Mouse (Mus musculus): ENCODE measurements at regions not wholly inside any gene's neighbourhood (a gene's known extent, or its start where the extent isn't known, plus 50 kb on each side); places are given as distances from the start of the nearest gene placed in this dataset.

- WGBS, result 37% methylated on average over 3 of the region's 3 CpGs
- peaks cover 9% of the 10 kb centered on the region; the same call in 1 of the 2 replicates for H3K27me3 ChIP-seq
- no peak overlapping the region for H3K4me3 ChIP-seq (replicated peaks)
- H3K36me3 ChIP-seq, result no peaks in the 10 kb centered on the region
- peaks cover 18% of the 10 kb centered on the region for H3K4me1 ChIP-seq (replicated peaks)
- H3K9me3 ChIP-seq, result no peaks in the 10 kb centered on the region
- H3K4me2 ChIP-seq (replicated peaks), result no peak overlapping the region
- H3K27ac ChIP-seq, result no peak overlapping the region
- no peak for ATAC-seq
- H3K9ac ChIP-seq (replicated peaks), result no peak overlapping the region
These were observed 49.9 kb upstream of the Fzd10 start for GRCm38 (mm10) chr5:128550736-128551135.

GRCm38 (mm10) chr5:128549811-128550210 is 50.8 kb upstream of the Fzd10 start:
- Histone ChIP-seq H3K4me1 (replicated peaks) (peaks cover 18% of the 10 kb centered on the region), H3K36me3 (no peaks in the 10 kb centered on the region), H3K4me3 (replicated peaks) (no peak overlapping the region), H3K9ac (replicated peaks) (no peak overlapping the region), H3K27ac (no peak overlapping the region), H3K27me3 (peaks cover 9% of the 10 kb centered on the region; the same call in 1 of the 2 replicates), H3K4me2 (replicated peaks) (no peak overlapping the region), H3K9me3 (no peaks in the 10 kb centered on the region)
- 87% methylated on average over 11 of the region's 11 CpGs for WGBS
- ATAC-seq, result no peak

- Histone ChIP-seq H3K4me1 (replicated peaks) (peaks cover 19% of the 10 kb centered on the region), H3K9me3 (no peaks in the 10 kb centered on the region), H3K36me3 (no peaks in the 10 kb centered on the region), H3K4me3 (replicated peaks) (no peak overlapping the region), H3K27me3 (no peaks in the 10 kb centered on the region), H3K4me2 (replicated peaks) (no peak overlapping the region), H3K27ac (no peak overlapping the region), H3K9ac (replicated peaks) (no peak overlapping the region)
- 0 out of 2 replicates have a peak, but pooled peaks have one; percentile 37 for ATAC-seq
- 21% methylated on average over 10 of the region's 10 CpGs for WGBS
These were observed 58.6 kb upstream of the Fzd10 start for GRCm38 (mm10) chr5:128542049-128542448.

GRCm38 (mm10) chr5:128538646-128539045 is 62.0 kb upstream of the Fzd10 start:
- no peak overlapping the region for H3K9ac ChIP-seq (replicated peaks)
- no peak for ATAC-seq
- H3K27me3 ChIP-seq, result no peaks in the 10 kb centered on the region
- no peak overlapping the region for H3K27ac ChIP-seq
- peaks cover 29% of the 10 kb centered on the region for H3K4me1 ChIP-seq (replicated peaks)
- no peaks in the 10 kb centered on the region for H3K36me3 ChIP-seq
- no peaks in the 10 kb centered on the region for H3K9me3 ChIP-seq
- WGBS, result 40% methylated on average over 5 of the region's 5 CpGs
- no peak overlapping the region for H3K4me3 ChIP-seq (replicated peaks)
- no peak overlapping the region for H3K4me2 ChIP-seq (replicated peaks)

- Histone ChIP-seq H3K9ac (replicated peaks) (no peak overlapping the region), H3K27me3 (no peaks in the 10 kb centered on the region), H3K4me1 (replicated peaks) (peaks cover 27% of the 10 kb centered on the region), H3K9me3 (no peaks in the 10 kb centered on the region), H3K4me3 (replicated peaks) (peak overlapping the region; percentile 11; the same call in 1 of the 2 replicates), H3K4me2 (replicated peaks) (peak overlapping the region; percentile 38), H3K36me3 (no peaks in the 10 kb centered on the region), H3K27ac (no peak overlapping the region)
- peak; percentile 34; the same call in 1 of the 2 replicates for ATAC-seq
- 64% methylated on average over 12 of the region's 12 CpGs for WGBS
These were observed 63.4 kb upstream of the Fzd10 start for GRCm38 (mm10) chr5:128537218-128537617.

- ATAC-seq, result no peak
- H3K27ac ChIP-seq, result no peak overlapping the region
- H3K9ac ChIP-seq (replicated peaks), result no peak overlapping the region
- 0 out of 2 replicates have a peak overlapping the region, but pooled peaks have one; percentile 11 for H3K4me3 ChIP-seq (replicated peaks)
- H3K36me3 ChIP-seq, result no peaks in the 10 kb centered on the region
- no peaks in the 10 kb centered on the region for H3K27me3 ChIP-seq
- 15% methylated on average over 8 of the region's 8 CpGs for WGBS
- peaks cover 21% of the 10 kb centered on the region for H3K4me1 ChIP-seq (replicated peaks)
- H3K9me3 ChIP-seq, result no peaks in the 10 kb centered on the region
- H3K4me2 ChIP-seq (replicated peaks), result peak overlapping the region; percentile 38
These were observed 64.3 kb upstream of the Fzd10 start for GRCm38 (mm10) chr5:128536393-128536792.

GRCm38 (mm10) chr5:128527241-128527640 is 73.4 kb upstream of the Fzd10 start:
- ATAC-seq, result no peak
- Histone ChIP-seq H3K9me3 (no peaks in the 10 kb centered on the region), H3K4me2 (replicated peaks) (no peak overlapping the region), H3K4me1 (replicated peaks) (peaks cover 31% of the 10 kb centered on the region), H3K4me3 (replicated peaks) (no peak overlapping the region), H3K27ac (no peak overlapping the region), H3K27me3 (0 out of 2 replicates have a peak, but pooled peaks cover 2% of the 10 kb centered on the region), H3K36me3 (no peaks in the 10 kb centered on the region), H3K9ac (replicated peaks) (no peak overlapping the region)
- WGBS, result 44% methylated on average over 7 of the region's 9 CpGs

- no peaks in the 10 kb centered on the region for H3K9me3 ChIP-seq
- no peaks in the 10 kb centered on the region for H3K36me3 ChIP-seq
- no peak overlapping the region for H3K9ac ChIP-seq (replicated peaks)
- peaks cover 31% of the 10 kb centered on the region for H3K4me1 ChIP-seq (replicated peaks)
- no peak overlapping the region for H3K4me3 ChIP-seq (replicated peaks)
- H3K27ac ChIP-seq, result no peak overlapping the region
- peaks cover 6% of the 10 kb centered on the region for H3K27me3 ChIP-seq
- H3K4me2 ChIP-seq (replicated peaks), result no peak overlapping the region
- ATAC-seq, result no peak
- 82% methylated on average over 5 of the region's 5 CpGs for WGBS
These were observed 74.2 kb upstream of the Fzd10 start for GRCm38 (mm10) chr5:128526432-128526831.

GRCm38 (mm10) chr5:128524377-128525280 is 76.0 kb upstream of the Fzd10 start:
- peak overlapping the region; percentile 1; the same call in 1 of the 2 replicates for H3K4me2 ChIP-seq (replicated peaks)
- WGBS, result 8% methylated on average over 26 of the region's 26 CpGs

GRCm38 (mm10) chr5:128522667-128523066 is 78.0 kb upstream of the Fzd10 start:
- Histone ChIP-seq H3K36me3 (no peaks in the 10 kb centered on the region), H3K4me3 (replicated peaks) (no peak overlapping the region), H3K4me2 (replicated peaks) (no peak overlapping the region), H3K27ac (no peak overlapping the region), H3K27me3 (peaks cover 20% of the 10 kb centered on the region), H3K9ac (replicated peaks) (no peak overlapping the region), H3K4me1 (replicated peaks) (peaks cover 28% of the 10 kb centered on the region), H3K9me3 (no peaks in the 10 kb centered on the region)
- peak; percentile 35; the same call in 1 of the 2 replicates for ATAC-seq
- WGBS, result 37% methylated on average over 5 of the region's 5 CpGs

More at GRCm38 (mm10) chr5:128524377-128525280, 76.0 kb upstream of the Fzd10 start:
- peak; percentile 72 for ATAC-seq
- H3K9me3 ChIP-seq, result no peaks in the 10 kb centered on the region
- H3K36me3 ChIP-seq, result no peaks in the 10 kb centered on the region
- no peak overlapping the region for H3K9ac ChIP-seq (replicated peaks)
- H3K27ac ChIP-seq, result peak overlapping the region; percentile 40
- H3K27me3 ChIP-seq, result peaks cover 14% of the 10 kb centered on the region
- H3K4me1 ChIP-seq (replicated peaks), result peaks cover 31% of the 10 kb centered on the region
- no peak overlapping the region for H3K4me3 ChIP-seq (replicated peaks)

GRCm38 (mm10) chr5:128517336-128517735 is 83.3 kb upstream of the Fzd10 start:
- Histone ChIP-seq H3K4me2 (replicated peaks) (no peak overlapping the region), H3K27ac (no peak overlapping the region), H3K4me1 (replicated peaks) (no peaks in the 10 kb centered on the region), H3K27me3 (peaks cover 25% of the 10 kb centered on the region), H3K36me3 (no peaks in the 10 kb centered on the region), H3K4me3 (replicated peaks) (no peak overlapping the region), H3K9me3 (no peaks in the 10 kb centered on the region), H3K9ac (replicated peaks) (no peak overlapping the region)
- no peak for ATAC-seq
- WGBS, result 53% methylated on average over 8 of the region's 8 CpGs

- no peak overlapping the region for H3K4me2 ChIP-seq (replicated peaks)
- no peaks in the 10 kb centered on the region for H3K36me3 ChIP-seq
- H3K27me3 ChIP-seq, result peaks cover 15% of the 10 kb centered on the region
- WGBS, result 2% methylated on average over 2 of the region's 2 CpGs
- no peak overlapping the region for H3K4me3 ChIP-seq (replicated peaks)
- H3K9me3 ChIP-seq, result no peaks in the 10 kb centered on the region
- no peak for ATAC-seq
- H3K9ac ChIP-seq (replicated peaks), result no peak overlapping the region
- no peak overlapping the region for H3K27ac ChIP-seq
- H3K4me1 ChIP-seq (replicated peaks), result no peaks in the 10 kb centered on the region
These were observed 82.5 kb upstream of the Tmem132d start for GRCm38 (mm10) chr5:128515343-128515742.

Measured in midbrain, embryonic 13.5 days (tissue).